Mouse (Mus musculus) hindbrain, embryonic 14.5 days (tissue): ENCODE data around the gene Pcsk5. TPM values are rescaled to one million over a fixed set of nuclear protein-coding genes. Genes with fewer than 3 reads are reported as not detected.

Source experiments
- ATAC-seq: fragments of 200-750 bp; cut with Nextera tagmentation; 2 replicates; pipeline ENCODE4 v1.8.0; 2017; ENCODE audit warnings: moderate number of reproducible peaks, mild to moderate bottlenecking, moderate TSS enrichment, moderate library complexity; ENCODE audit not compliant: low FRiP score
- DNase-seq: peaks from one replicate; pipeline ENCODE4 v3.0.0-alpha.2; 2015; ENCODE audit warnings: low spot score
- H3K27ac ChIP-seq: fragments of 300-500 bp; sonication (generic); 2 replicates; pipeline ENCODE4 v1.5.1; 2014; ENCODE audit warnings: mild to moderate bottlenecking, moderate library complexity
- H3K27me3 ChIP-seq: fragments of 300-500 bp; sonication (generic); 2 replicates; pipeline ENCODE4 v1.6.1; 2014; ENCODE audit warnings: mild to moderate bottlenecking, low read length, mixed read lengths; ENCODE audit not compliant: control insufficient read depth, insufficient read depth
- H3K36me3 ChIP-seq: fragments of 300-500 bp; sonication (generic); replicated peaks from 2 replicates; pipeline ENCODE4 v1.6.1; 2014; ENCODE audit not compliant: control insufficient read depth, insufficient read depth
- H3K4me1 ChIP-seq: fragments of 300-500 bp; sonication (generic); replicated peaks from 2 replicates; pipeline ENCODE4 v1.6.1; 2014; ENCODE audit warnings: antibody characterized with exemption, low read length, mixed read lengths; ENCODE audit not compliant: control insufficient read depth, insufficient read depth
- H3K4me2 ChIP-seq: fragments of 300-500 bp; sonication (generic); replicated peaks from 2 replicates; pipeline ENCODE4 v1.6.1; 2014; ENCODE audit warnings: mild to moderate bottlenecking, moderate library complexity
- H3K4me3 ChIP-seq: fragments of 300-500 bp; sonication (generic); replicated peaks from 2 replicates; pipeline ENCODE4 v1.5.1; 2014; ENCODE audit warnings: mild to moderate bottlenecking, low read length
- H3K9ac ChIP-seq: fragments of 300-500 bp; sonication (generic); 2 replicates; pipeline ENCODE4 v1.6.1; 2014
- H3K9me3 ChIP-seq: fragments of 300-500 bp; sonication (generic); 2 replicates; pipeline ENCODE4 v1.6.1; 2016; ENCODE audit warnings: low read length; ENCODE audit not compliant: control insufficient read depth
- WGBS: fragments of 180-500 bp; shearing (Covaris S2); extraction: QIAGEN DNeasy Blood & Tissue Kit; methylation state at CpG from one replicate; pipeline ENCODE4 v1.1.7; 2014; 5-methylcytosine and 5-hydroxymethylcytosine counted together
- polyA plus RNA-seq: library from polyadenylated mRNA; unstranded; fragments of >200 nt; fragmentation: Nextera tagmentation; extraction: Ambion mirVana; gene quantifications from 2 replicates; pipeline ENCODE4 v1.2.1, GENCODE M21; 2014

The Pcsk5 gene
- polyA plus RNA-seq, 1 experiment from 2014 or later, result 10.6 TPM

GRCm38 (mm10) chr19:17819081-17819480 lies 18.4 kb downstream of the Pcsk5 start:
- H3K36me3 ChIP-seq, result no peaks in the 10 kb centered on the region
- no peaks in the 10 kb centered on the region for H3K9me3 ChIP-seq
- H3K9ac ChIP-seq, result no peak overlapping the region
- no peak overlapping the region for H3K4me3 ChIP-seq
- no peak for ATAC-seq
- no peak overlapping the region for H3K4me2 ChIP-seq
- no peaks in the 10 kb centered on the region for H3K27me3 ChIP-seq
- 73% methylated on average over 5 of the region's 5 CpGs for WGBS
- DNase-seq, result no peak
- H3K27ac ChIP-seq, result no peak overlapping the region
- no peaks in the 10 kb centered on the region for H3K4me1 ChIP-seq

- Histone ChIP-seq H3K27ac (no peak overlapping the region), H3K4me1 (no peaks in the 10 kb centered on the region), H3K4me3 (no peak overlapping the region), H3K36me3 (no peaks in the 10 kb centered on the region), H3K9ac (no peak overlapping the region), H3K27me3 (no peaks in the 10 kb centered on the region), H3K9me3 (no peaks in the 10 kb centered on the region), H3K4me2 (no peak overlapping the region)
- ATAC-seq (no peak), DNase-seq (no peak)
- 89% methylated on average over 3 of the region's 3 CpGs for WGBS
These were observed 22.4 kb downstream of the Pcsk5 start for GRCm38 (mm10) chr19:17815062-17815461.

- no peaks in the 10 kb centered on the region for H3K27me3 ChIP-seq
- H3K36me3 ChIP-seq, result no peaks in the 10 kb centered on the region
- no peak overlapping the region for H3K4me3 ChIP-seq
- no peaks in the 10 kb centered on the region for H3K4me1 ChIP-seq
- H3K9me3 ChIP-seq, result no peaks in the 10 kb centered on the region
- 90% methylated on average over 5 of the region's 5 CpGs for WGBS
- H3K4me2 ChIP-seq, result no peak overlapping the region
- no peak overlapping the region for H3K9ac ChIP-seq
- no peak overlapping the region for H3K27ac ChIP-seq
- ATAC-seq, result no peak
- DNase-seq, result no peak
These were observed 23.9 kb downstream of the Pcsk5 start for GRCm38 (mm10) chr19:17813449-17813990.

GRCm38 (mm10) chr19:17812661-17813060 lies 24.8 kb downstream of the Pcsk5 start:
- Histone ChIP-seq H3K27ac (no peak overlapping the region), H3K9ac (no peak overlapping the region), H3K4me3 (no peak overlapping the region), H3K36me3 (no peaks in the 10 kb centered on the region), H3K9me3 (no peaks in the 10 kb centered on the region), H3K4me1 (no peaks in the 10 kb centered on the region), H3K27me3 (no peaks in the 10 kb centered on the region), H3K4me2 (no peak overlapping the region)
- DNase-seq (no peak), ATAC-seq (no peak)
- 74% methylated on average over 7 of the region's 7 CpGs for WGBS

GRCm38 (mm10) chr19:17806626-17807025 lies 30.8 kb downstream of the Pcsk5 start:
- DNase-seq (no peak), ATAC-seq (no peak)
- Histone ChIP-seq H3K27me3 (no peaks in the 10 kb centered on the region), H3K4me2 (no peak overlapping the region), H3K4me1 (no peaks in the 10 kb centered on the region), H3K36me3 (no peaks in the 10 kb centered on the region), H3K27ac (no peak overlapping the region), H3K4me3 (no peak overlapping the region), H3K9me3 (no peaks in the 10 kb centered on the region), H3K9ac (no peak overlapping the region)
- 90% methylated on average over 5 of the region's 5 CpGs for WGBS

- no peak for ATAC-seq
- no peak overlapping the region for H3K4me3 ChIP-seq
- H3K27ac ChIP-seq, result no peak overlapping the region
- H3K27me3 ChIP-seq, result no peaks in the 10 kb centered on the region
- H3K4me1 ChIP-seq, result no peaks in the 10 kb centered on the region
- H3K4me2 ChIP-seq, result no peak overlapping the region
- 92% methylated on average over 1 of the region's 1 CpGs for WGBS
- no peak overlapping the region for H3K9ac ChIP-seq
- H3K36me3 ChIP-seq, result no peaks in the 10 kb centered on the region
- no peaks in the 10 kb centered on the region for H3K9me3 ChIP-seq
- no peak for DNase-seq
These were observed 36.6 kb downstream of the Pcsk5 start for GRCm38 (mm10) chr19:17800798-17801197.

GRCm38 (mm10) chr19:17799419-17800185 lies 37.8 kb downstream of the Pcsk5 start:
- Histone ChIP-seq H3K36me3 (no peaks in the 10 kb centered on the region), H3K27me3 (no peaks in the 10 kb centered on the region), H3K4me1 (no peaks in the 10 kb centered on the region), H3K4me3 (no peak overlapping the region), H3K27ac (no peak overlapping the region), H3K9me3 (no peaks in the 10 kb centered on the region), H3K4me2 (no peak overlapping the region), H3K9ac (no peak overlapping the region)
- ATAC-seq (no peak), DNase-seq (no peak)
- 89% methylated on average over 4 of the region's 4 CpGs for WGBS

- Histone ChIP-seq H3K4me1 (no peaks in the 10 kb centered on the region), H3K9me3 (no peaks in the 10 kb centered on the region), H3K27ac (no peak overlapping the region), H3K4me3 (no peak overlapping the region), H3K36me3 (no peaks in the 10 kb centered on the region), H3K27me3 (no peaks in the 10 kb centered on the region), H3K9ac (no peak overlapping the region), H3K4me2 (no peak overlapping the region)
- ATAC-seq (no peak), DNase-seq (no peak)
- WGBS, result 90% methylated on average over 4 of the region's 4 CpGs
These were observed 44.0 kb downstream of the Pcsk5 start for GRCm38 (mm10) chr19:17793457-17793856.

GRCm38 (mm10) chr19:17791485-17792052 lies 45.9 kb downstream of the Pcsk5 start:
- H3K4me1 ChIP-seq, result no peaks in the 10 kb centered on the region
- no peak overlapping the region for H3K27ac ChIP-seq
- WGBS, result 93% methylated on average over 5 of the region's 5 CpGs
- H3K4me2 ChIP-seq, result no peak overlapping the region
- H3K9ac ChIP-seq, result no peak overlapping the region
- H3K27me3 ChIP-seq, result no peaks in the 10 kb centered on the region
- no peaks in the 10 kb centered on the region for H3K36me3 ChIP-seq
- H3K9me3 ChIP-seq, result no peaks in the 10 kb centered on the region
- DNase-seq (no peak), ATAC-seq (no peak)
- H3K4me3 ChIP-seq, result no peak overlapping the region
